In the genomic region with DNA sequence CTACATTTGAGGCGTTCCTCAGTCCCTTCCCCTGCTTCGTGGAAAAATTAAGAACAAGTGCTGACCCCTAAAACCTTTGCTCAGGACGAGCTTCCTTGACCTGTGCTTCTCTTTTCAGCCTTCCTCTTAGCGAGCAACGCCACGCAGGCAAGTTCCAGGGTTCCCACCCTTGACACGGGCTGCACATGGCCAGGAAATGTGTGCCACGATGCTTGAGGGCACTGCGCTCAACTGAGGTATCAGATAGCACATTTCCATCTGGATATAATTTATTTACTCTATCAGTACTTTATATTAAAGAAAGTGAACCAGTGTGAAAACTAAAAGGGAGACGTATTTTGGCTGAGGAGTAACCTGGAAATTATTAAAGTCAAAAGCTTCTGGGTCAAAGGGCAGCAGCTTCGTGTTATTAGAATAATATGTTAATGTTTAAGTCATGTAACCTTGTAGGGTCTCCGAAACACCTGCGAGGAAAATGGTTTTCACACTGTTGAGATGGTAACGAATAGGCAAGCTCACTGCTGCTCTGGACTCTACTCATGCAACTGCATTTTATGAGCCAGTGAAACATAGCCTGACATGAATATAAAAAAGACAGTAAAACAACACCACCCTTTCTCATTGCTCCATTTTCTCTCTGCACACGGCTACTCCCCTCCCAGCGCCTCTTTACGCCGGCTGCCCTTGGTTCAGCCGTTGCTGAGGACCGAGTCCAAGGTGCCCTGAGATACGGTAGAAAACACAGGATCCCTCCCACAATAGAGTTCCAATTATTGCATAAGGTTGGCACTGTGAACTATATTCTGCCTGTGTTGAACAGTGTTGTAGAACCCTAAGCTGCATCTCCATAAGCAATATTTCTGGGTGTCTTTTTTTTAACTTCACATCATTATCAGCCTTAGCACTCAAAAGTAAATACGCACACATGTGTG, we compare ENCODE assay signal across 16 mouse cellular contexts.
DNase-seq lines count a peak whose midpoint lies in the region; ATAC-seq lines count a peak whose summit lies in the region.
"Had no signal": no experiment of that assay in that cellular context is flagged by ENCODE, and none has a peak within 500 bp of the region (broad histone marks: within the 10 kb centered on the region; RNA-seq: fewer than 3 reads in every experiment).

No protein-coding gene starts in this region.

- no peak overlapping the region for H3K4me3 ChIP-seq in neural tube, embryonic 14.5 days (ENCODE audit: low read depth, low read length)
- H3K4me3 ChIP-seq: erythroblast, embryonic 14.5 days; midbrain, embryonic 13.5 days had no signal

- H3K9ac ChIP-seq in neural tube, embryonic 14.5 days (replicated peaks; ENCODE audit: low read depth, low read length) = no peak overlapping the region
- H3K9ac ChIP-seq: liver, postnatal 0 days; midbrain, embryonic 13.5 days had no signal

- ATAC-seq in neural tube, embryonic 14.5 days (ENCODE audit: low read depth) = peak; percentile 46; the same call in 1 of the 2 replicates
- ATAC-seq: activated CD4-positive, CD25-positive, alpha-beta regulatory T cell, adult 4 months; liver, postnatal 0 days; midbrain, embryonic 13.5 days had no signal

- H3K27ac ChIP-seq in neural tube, embryonic 14.5 days (ENCODE audit: low read depth, low read length) = no peak overlapping the region
- H3K27ac ChIP-seq: midbrain, embryonic 13.5 days had no signal

- no peaks in the 10 kb centered on the region for H3K4me1 ChIP-seq in neural tube, embryonic 14.5 days (ENCODE audit: control insufficient read depth, insufficient read depth, low read length)
- H3K4me1 ChIP-seq: midbrain, embryonic 13.5 days had no signal

- DNase-seq in embryo, embryonic 10 days (ENCODE audit: low spot score) = peak; percentile 41
- no peak for DNase-seq in embryo, embryonic 9.5 days (ENCODE audit: extremely low spot score)
- no peak for DNase-seq in neural tube, embryonic 10.5 days (ENCODE audit: extremely low spot score, low spot score)
- peak; percentile 10 for DNase-seq in kidney, postnatal 10 days
- DNase-seq in layer of hippocampus, adult 18-20 months (ENCODE audit: low spot score in 2 of 2) = no peak
- DNase-seq in gastrocnemius, postnatal 10 days = no peak
- no peak for DNase-seq in layer of hippocampus, adult 9-11 months
- DNase-seq: cerebellum, postnatal 25 days; liver, postnatal 0 days; lung, postnatal 36 days; right cerebral cortex, postnatal 4 days had no signal

- 80% methylated on average over 22 of the region's 22 CpGs for WGBS in neural tube, embryonic 14.5 days

- H3K9me3 ChIP-seq in neural tube, embryonic 14.5 days (ENCODE audit: control insufficient read depth, low read length) = no peaks in the 10 kb centered on the region
- H3K9me3 ChIP-seq: midbrain, embryonic 13.5 days had no signal

- no peak overlapping the region for H3K4me2 ChIP-seq in neural tube, embryonic 14.5 days (ENCODE audit: low read depth, low read length)
- H3K4me2 ChIP-seq: midbrain, embryonic 13.5 days had no signal

- H3K27me3 ChIP-seq in neural tube, embryonic 14.5 days (ENCODE audit: control insufficient read depth, insufficient read depth, low read length) = no peaks in the 10 kb centered on the region
- H3K27me3 ChIP-seq: CH12.LX; midbrain, embryonic 13.5 days had no signal

- no peaks in the 10 kb centered on the region for H3K36me3 ChIP-seq in neural tube, embryonic 14.5 days (ENCODE audit: control insufficient read depth, insufficient read depth, low read length)
- H3K36me3 ChIP-seq: midbrain, embryonic 13.5 days had no signal

Comparison
In these comparisons a context has a peak if more than half of its experiments do, and no peak if none do; other contexts are left out.
1. DNase-seq: peak in embryo, embryonic 10 days (single experiment) and kidney, postnatal 10 days (single experiment); none in embryo, embryonic 9.5 days (single experiment), neural tube, embryonic 10.5 days (single experiment), layer of hippocampus, adult 18-20 months (0 of 2), gastrocnemius, postnatal 10 days (single experiment) and layer of hippocampus, adult 9-11 months (single experiment).